Mouse (Mus musculus): Measurements from ENCODE around the gene Wars. TPM values are rescaled to one million over a fixed set of nuclear protein-coding genes. Genes with fewer than 3 reads are reported as not detected.

The Wars gene
- total RNA-seq, 2 experiments from 2014 or later: 23.4 to 27.2 TPM

DNA sequence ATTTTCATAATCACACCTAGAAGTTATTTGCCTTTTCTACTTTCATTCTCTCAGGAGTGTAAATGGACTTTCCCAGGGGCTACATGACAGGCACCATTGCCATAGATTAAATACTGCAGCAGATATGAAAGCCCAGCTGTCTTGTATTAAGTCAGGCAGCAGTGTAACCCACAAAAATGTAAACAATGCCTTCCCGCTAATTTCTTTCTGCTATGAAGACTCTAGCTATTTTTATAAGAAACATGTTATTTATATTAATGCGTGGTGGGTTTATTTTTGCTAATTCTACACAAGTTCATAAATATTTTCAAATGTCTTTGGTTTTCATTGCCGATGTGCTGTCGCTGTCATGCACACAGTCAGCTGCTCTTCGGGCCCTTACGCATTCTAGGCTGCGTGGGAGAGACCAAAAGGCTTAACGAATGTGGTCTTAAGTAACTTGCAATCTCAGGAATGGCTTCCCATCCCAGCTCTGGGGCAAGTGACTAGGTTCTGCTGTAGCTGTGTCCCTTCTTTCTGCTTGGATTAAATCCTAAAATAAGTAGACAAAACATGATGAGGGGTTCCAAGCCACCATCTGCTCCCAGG, 16.0 kb upstream of the Wars start:
- no peak for DNase-seq

DNA sequence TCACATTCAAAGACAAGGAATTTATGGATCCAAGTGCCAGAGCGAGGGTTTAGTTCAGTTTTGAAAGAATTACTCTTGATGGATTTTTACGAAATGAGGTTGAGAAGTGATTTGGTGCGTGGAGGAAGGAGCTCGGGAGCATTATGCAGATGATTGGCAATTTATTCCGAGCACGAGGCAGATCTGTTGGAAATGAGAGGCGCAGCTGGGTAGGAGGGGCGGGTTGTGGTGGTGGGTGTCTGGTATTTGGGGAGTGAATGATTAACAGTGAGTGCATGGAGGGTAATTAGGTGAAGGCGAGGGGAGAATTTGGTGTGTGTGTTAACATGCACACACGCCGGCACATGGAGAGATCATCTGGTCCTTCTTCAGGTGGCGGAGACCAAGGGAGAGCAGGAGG, 12.4 kb upstream of the Wars start:
- DNase-seq: no peak

DNA sequence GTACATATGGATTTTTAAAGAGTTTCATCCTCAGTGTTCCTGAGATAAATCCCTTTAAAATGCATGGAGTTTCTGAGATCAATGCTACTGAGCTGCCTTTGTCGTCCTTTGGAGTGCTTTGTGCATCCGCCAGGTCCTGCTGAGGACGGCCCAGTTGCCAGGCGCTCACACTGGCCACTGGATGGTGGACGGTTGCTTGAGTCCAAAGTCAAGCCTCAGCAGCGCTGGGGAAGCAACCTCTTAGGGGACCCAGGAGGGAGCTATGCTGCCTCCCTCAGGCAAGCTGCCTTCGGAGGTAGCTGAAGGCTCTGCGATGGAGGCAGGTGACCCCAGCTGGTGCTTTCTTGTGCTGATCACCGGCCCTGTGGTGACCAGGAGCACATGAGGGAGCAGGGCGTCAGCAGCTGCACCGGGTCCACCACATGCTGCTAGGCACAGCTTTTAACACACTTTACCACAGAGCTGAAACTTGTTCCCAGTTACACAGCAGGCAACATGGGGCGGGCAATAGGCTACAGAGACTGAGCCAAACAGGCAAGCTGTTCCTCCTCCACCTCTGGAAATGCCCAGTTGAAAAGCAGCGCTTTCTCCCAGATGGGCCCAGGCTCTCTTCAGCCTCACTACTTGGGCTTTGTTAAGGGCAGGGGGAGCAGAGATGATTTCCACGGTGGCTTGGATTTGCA, 11.8 kb upstream of the Wars start:
- no peak for DNase-seq

DNA sequence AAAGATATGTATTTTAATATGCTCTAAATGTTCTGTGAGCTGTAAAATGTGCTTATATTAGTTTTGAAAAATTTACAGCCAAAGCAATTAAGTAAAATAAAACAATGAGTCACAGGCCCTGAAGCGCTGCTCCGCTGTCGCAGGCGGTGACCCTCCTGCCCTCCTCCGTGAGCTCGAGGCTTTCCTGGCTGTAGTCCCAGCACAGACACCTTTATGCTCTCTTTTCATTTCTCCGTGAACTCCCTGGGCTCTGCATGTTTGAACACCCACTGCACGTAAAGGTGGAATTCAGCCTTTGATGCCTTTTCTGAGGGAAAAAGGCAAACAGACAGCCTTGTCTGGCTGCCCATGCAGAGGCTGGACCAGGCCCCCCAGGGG, 10.3 kb upstream of the Wars start:
- no peak for DNase-seq

DNA sequence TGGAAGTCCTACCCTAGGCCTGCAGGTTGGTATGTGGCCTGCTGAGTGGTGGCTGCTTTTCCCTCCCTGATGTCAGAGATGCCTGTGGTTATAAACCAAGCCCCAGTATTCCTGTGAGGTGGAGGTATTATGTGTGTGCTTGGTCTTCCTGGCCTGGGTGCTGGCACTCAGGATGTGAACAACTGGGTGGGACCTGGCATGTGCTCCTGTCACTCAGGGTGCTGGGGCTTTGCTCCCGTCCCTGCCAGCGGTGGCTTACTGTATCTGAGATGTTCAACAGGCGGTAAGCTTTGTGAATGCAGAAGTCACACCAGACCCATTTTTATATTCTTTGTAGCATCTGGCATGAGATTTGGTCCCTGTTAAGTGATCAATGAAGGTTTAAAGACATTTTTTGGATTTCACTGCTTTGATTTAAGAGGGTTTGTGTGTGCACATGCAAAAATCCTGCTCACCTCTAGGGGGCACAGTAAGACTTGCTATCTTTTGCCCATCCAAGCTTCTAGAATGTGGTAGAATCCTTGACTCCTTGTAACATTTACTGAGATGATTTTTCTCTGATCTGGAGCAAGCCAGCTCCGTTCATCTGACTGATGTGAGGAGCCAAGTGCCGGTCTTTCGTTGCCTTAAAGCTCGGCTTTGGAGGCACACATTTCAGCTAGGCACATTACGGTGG, 9.8 kb upstream of the Wars start:
- peak; percentile 23 for DNase-seq

DNA sequence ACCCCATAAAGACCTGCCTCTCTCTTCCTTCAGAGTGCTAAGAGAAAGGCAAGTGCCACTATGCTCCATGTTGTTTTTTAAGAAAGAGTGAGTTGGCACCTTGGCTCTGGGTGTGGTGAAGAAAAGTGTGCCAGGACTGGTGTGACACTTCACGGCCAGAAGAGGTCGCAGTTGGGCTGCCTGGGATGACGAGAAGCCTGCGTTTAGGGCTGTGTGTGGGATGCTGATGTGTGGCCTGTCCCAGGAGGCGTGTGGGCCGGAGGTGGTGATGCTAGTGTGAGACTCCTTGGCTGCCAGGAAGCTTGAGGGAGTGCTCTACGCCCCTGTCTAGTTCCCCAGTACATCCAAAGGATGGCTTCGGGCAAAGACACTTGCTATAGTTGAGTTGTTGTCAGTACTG, 9.0 kb upstream of the Wars start:
- DNase-seq: peak; percentile 56

DNA sequence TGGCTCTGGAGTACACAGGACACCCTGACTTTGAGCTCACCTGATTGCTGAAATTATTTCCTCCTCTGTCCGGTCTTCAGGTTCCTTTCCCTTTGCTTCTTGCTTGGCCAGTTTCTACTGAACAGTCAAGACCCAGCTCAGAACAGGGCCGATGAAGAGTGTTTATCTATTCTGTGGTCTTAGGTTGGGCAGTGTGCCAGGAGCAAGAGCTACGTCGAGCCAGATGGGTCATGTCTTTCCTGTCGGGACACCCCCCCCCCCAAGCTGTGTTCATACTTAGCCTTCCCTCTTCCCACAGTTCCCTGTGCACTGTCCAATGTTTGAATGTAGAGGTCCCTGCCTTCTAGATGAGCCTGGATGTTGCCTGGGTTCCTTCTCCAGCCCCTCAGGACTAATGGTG, 7.4 kb upstream of the Wars start:
- no peak for DNase-seq

DNA sequence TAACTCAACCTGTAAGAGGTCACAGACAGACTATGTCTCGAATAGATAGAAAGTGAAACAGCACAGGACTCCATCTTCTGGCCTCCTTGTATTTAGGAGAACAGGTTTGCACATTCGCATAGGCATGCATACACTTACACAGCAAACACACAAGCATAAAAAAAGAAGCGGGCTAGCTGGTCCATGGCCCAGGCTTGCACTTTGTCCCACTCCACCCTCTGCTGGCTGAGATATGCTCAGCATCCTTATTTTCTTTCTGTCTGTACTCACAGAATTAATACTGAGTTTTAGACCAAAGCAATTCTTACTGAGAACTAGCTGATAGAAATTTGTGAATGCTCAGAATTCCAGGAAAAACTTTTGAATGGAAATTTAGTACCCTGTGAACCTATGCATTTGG, 2.0 kb upstream of the Wars start:
- no peak for DNase-seq

DNA sequence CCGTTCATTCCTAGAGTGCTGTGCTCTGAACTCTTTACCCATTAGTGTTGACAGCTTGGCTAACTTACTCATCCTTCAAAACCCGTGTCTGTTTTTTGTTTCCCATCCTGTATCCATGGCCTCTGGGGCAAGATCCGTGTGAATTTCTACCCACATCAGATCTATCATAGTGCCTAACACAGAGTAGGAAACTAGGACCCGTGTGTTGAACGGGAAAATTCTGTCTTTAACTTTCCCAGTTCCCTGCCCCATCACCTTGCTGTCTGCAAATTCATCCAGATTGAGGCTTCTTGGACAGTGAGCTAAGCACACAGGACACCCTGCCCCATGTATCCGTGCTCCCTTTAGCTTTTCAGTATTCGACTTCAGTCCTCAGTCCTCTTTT, 450 bp upstream of the Wars start:
- no peak for DNase-seq

DNA sequence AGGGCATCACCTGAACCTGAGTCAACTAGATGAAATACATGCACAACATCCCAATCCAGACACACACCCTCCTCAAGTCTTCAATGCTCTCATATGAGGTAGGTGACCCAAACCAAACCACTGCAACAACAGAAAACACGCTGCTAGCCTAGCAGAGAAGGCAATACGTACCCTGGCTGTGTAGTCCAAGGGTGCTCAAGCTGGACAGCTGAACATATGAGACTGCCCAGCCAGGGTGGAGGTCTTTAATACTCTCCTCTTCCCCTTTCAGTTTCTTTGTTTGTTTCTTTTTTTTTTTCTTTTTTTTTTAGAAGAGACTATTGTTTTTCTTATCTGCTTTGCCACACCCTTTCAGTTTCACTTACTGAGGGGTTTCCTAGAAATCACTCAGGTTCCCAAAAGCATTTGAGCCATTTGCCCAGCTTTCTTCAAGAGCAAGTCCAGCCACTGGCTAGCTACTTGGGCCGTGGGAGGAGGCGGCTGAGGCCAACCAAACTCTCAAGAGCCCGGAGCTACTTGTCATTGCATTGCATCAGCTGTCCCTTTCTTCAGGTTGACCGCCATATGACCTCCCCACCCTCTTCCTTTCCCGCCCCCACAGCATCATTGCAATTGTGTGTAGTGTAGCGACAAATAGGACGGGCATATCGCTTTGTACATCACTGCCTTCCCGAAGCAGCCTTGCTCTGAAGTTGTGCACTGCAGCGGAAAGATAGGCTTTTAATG, 822 bp downstream of the Wars start, which contains the start of gene Wdr25:
TSS of gene Wdr25 (plus strand) at position 643 of the 726 bp plus-strand sequence.
- DNase-seq: no peak

DNA sequence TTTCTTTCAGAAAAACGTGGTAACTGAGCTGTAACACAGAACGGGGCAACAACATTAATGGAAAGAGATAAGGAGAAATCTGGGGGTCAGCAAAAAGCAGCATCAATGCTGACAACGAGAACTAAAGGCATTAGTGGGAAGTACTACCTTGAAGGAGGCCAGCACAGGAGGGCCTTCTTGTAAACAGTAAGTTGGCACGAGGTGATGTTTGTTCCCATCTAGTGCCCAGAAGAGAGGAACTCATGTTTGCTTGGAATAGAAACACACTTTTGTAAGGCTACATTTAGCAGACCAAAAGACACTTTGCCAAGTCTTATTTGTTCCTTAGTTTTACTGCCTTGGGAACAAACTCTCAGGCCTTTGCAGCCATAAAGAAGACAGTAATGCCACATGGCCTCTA, 5.3 kb downstream of the Wars start:
- no peak for DNase-seq

DNA sequence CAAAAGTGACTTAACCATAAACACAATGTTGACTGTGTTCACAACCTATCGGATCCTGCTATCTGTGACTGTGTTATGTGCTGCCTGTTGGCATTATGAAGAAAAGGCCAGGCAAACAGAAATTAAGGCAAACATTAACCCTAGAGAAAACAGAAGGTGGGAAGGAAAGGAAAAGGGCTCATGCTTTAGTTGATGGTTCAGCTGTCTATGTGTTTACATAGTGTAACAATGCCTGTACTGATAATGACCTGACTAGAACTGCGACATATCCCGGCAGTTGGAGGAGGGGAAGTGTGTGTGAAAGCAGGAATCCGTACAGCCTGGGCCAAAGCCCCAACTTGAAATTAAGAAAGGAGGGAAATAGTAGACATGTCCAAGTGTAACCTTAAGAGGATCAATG, 6.9 kb downstream of the Wars start:
- DNase-seq: no peak

DNA sequence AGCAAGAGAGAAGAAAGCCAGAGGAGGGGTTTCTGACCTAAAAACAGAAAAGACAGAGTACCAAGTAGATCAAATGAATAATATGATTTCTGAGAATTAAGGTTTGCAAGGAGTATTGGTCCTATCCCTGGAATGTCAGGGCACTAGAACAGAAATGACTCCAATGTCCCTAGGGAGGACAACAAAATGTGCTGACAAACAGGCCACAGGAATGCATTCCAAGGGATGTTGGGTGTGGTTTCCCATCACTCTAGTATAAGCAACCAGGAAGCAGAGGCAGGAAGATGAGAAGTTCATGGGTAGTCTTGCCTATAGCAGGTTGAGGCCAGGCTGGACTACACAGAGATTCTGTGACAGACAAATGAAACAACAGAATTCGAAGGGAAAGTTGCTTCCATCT, 8.1 kb downstream of the Wars start:
- DNase-seq: no peak

DNA sequence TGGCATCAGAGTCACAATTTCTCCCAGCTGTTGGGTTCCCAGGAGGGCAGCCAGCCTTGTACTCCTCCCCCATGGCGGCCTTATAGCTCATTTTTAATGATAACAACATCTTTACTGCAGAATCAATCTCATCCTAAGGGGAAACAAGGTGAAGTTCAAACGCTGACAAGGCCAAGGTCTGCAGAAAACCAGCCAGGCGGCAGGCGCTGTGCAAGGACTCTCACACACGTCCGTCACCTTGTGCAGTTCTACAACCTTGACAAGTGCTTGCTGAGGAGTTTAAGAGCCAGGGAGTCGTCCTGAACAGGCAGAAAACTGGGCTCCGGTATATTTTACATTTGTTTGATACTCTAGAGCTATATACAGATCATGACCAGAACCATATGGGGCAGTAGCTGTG, 11.2 kb downstream of the Wars start:
- DNase-seq: no peak

DNA sequence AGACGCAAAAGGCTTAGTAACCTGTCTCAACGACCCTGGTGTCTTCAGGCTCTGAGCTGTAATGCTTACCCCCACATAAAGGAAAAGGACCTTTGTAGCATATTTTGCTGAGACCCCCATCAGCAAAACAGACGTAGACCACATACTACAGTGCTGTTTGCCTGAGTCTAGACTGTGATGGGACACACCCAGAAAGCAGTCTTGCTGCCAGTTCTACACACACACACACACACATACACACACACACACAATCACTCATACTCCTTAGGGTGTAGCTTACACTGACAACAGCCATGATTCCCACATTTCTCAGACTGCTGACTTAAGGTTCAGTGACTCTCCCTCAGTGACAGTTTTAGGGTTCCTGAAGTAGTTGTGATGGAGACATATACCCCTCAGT, 12.8 kb downstream of the Wars start:
- no peak for DNase-seq

DNA sequence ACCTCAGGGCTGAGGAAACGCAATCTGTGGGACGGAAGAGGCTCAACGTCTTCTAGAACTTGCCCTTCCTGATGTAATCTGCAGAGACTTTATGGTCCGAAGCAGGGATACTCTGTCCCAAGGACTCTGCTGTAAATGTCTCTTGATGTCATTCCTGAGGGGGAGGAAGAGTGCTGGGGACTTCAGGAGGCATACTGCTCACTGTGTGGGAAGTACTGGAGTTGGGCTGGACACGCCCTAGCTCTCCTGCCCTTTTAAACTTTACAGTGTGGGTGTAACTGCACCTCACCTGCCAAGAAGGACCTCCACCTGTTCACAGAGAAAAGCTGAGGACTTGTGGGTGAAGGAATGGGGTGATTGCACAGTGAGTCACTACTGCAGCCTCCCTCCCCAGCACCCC, 13.4 kb downstream of the Wars start:
- no peak for DNase-seq

DNA sequence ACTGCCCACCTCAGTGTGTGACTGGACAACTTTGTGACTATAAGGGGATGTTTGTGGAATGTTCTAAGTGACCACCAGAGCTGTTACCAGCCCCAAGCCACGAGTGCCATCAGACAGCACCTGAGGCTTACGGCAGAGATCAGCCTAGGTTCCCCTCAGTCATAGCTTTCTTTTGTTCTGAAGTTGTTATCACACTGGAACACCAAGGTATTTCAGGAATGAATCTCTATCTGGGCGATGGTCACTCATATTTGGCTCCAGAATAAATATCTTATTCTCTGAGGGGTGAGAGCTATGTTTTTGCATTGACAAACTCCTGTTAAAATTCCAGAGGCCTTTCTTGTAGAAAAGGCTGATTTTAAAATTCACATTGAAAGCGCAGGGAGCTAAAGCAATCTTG, 14.8 kb downstream of the Wars start:
- DNase-seq: no peak

DNA sequence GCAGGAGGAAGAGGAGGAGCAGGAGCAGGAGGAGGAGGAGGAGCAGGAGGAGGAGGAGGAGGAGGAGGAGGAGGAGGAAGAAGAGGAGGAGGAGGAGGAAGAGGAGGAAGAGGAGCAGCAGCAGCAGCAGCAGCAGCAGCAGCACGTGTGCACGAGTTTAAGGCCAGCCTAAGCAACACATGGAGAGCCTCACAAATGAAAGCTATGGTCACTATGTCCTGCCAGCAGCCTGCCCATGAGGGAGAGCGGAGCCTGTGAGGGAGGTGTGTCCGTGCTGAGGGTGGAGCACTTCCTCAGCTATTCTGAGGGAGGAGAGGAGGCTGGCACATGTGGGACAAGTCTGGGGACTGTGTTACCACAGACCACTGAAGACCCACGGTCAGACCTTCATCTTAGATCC, 20.9 kb downstream of the Wars start:
- DNase-seq: no peak

DNA sequence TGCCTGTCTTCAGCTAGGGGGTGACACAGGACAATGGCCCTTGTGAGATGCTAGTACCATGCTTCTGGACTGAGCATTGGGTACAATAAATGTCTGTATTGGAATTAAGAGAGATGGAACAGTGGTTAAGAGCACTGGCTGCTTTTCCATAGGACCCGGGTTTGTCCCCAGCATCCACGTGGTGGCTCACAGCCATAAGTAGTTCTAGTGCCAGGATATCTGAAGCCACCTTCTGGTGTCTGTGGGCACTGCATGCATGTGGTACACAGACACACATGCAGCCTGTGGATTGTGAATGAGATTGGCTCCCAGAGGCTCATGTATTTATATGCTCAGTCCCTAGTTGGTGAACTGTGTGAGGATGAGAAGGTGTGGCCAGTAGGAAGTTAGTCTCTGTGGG, 24.4 kb downstream of the Wars start:
- DNase-seq: no peak

DNA sequence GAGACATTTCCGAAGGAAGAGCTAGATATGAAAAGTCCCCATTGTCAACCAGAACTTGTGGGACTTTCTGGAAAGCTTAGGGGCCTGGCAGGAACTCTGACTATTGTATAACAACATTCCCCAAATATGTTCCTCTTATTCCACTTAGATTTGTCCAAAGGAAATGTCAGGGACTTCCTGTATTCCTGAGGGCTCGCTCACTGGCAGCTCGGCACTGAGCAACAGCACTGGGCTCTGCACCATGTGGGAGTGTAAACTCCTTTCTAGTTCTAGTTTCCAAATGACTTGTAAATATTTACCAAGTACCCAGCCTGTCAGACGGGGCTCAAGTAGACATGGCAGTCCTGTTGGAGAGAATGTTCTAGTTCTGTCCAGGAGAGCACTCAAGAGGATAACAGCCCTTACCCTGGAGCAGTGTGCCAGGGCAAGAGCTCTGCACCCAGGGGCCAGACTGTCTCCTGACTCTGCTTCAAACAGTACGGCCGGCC, 28.9 kb downstream of the Wars start:
- DNase-seq: no peak

DNA sequence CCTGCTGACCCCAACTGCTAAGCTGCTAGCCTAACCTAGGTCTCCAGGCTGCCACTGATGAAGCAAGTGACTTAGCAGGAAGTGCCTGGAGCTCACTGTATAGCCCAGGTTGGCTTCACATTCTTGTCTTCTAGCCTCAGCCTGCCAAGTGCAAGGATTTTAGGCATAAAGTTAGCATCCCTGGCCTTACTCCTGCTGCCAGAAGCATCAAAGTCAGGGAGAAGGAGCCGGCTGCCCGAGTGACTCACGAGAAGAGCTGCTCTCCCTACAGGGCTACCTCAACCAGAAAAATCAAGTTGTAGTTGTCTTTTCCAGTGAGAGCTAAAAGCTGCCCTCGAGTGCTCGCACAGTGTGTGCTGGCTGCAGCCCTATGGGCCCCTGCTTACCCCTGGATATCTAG, 35.5 kb downstream of the Wars start:
- no peak for DNase-seq

DNA sequence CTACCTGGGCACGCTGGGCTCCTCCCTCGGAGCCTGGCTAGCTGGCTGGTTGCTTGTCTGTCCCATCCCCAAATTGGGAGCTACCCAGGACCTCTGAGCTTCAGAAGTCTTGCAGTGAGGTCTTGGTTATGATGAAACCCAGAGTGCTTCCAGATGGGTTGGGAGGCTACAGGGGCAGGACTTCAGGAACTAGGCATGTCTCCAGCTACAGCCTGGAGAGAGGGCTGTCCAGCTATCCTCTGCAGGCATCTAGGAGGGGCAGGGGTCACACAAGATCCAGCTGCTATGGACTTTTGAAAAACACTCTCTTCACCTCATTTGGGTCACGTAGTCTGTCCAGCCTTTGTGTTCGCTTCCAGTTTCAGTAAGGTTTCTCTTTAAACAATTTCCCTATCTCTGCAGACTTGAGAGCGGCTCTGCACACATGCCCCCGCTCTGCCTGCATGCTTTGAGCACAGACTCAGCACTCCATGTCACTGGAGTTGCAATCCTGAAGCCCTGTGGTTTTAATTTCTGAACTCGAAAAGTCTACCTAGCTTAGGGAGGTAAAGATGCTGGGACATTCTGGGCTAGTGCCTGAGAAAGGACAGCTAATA, 36.3 kb downstream of the Wars start:
- peak; percentile 44 for DNase-seq

DNA sequence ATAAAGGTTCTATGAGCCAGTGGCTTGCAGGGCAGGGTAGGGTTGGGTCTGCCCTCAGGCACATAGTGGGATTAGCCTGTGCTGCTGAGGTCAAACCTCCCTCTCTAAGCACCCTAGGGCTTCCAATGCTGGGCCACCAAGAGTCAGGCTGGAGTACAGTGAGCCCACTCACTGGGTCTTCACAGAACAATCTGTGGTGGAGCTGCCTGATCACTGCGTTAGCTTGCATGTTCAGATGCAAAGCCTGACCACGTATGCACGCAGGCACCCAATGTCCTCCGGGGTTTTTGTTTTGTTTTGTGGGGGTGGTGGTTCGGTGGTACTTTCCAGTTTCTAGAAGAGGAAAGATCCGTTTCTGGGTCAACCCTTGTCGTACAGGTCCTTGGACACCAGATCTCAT, 36.9 kb downstream of the Wars start:
- no peak for DNase-seq

Measured in gastrocnemius, postnatal 25 days (tissue).